ENCODE assay signal across 24 mouse cellular contexts in genomic region chr3:121625662-121626061, GRCm38 (mm10). TPM values are rescaled to one million over a fixed set of nuclear protein-coding genes. Genes with fewer than 3 reads are reported as not detected.
"Had no signal": no experiment of that assay in that cellular context is flagged by ENCODE, and none has a peak within 500 bp of the region (broad histone marks: within the 10 kb centered on the region; RNA-seq: fewer than 3 reads in every experiment).

No protein-coding gene starts in this region.

- H3K9me3 ChIP-seq: limb, embryonic 10.5 days; liver, embryonic 15.5 days; midbrain, embryonic 15.5 days; neural tube, embryonic 13.5 days had no signal

- H3K4me1 ChIP-seq: limb, embryonic 10.5 days; liver, embryonic 15.5 days; midbrain, embryonic 15.5 days; neural tube, embryonic 13.5 days had no signal

- H3K9ac ChIP-seq: liver, embryonic 15.5 days; midbrain, embryonic 15.5 days; neural tube, embryonic 13.5 days had no signal

- H3K4me3 ChIP-seq: layer of hippocampus, adult 2 months; left cerebral cortex, adult 2 months; limb, embryonic 10.5 days; liver, embryonic 15.5 days; megakaryocyte, embryonic 14.5 days; midbrain, embryonic 15.5 days; neural tube, embryonic 13.5 days had no signal

- H3K27me3 ChIP-seq: liver, embryonic 15.5 days; midbrain, embryonic 15.5 days; neural tube, embryonic 13.5 days had no signal

- DNase-seq: kidney, adult 11 months; kidney, adult 9 months; kidney, postnatal 4 days; right cerebral cortex, postnatal 14 days; thymus, adult 2 months; thymus, postnatal 25 days had no signal

- H3K4me2 ChIP-seq: liver, embryonic 11.5 days; liver, embryonic 15.5 days; midbrain, embryonic 11.5 days; midbrain, embryonic 15.5 days; neural tube, embryonic 13.5 days had no signal

- H3K36me3 ChIP-seq: limb, embryonic 10.5 days; liver, embryonic 15.5 days; midbrain, embryonic 15.5 days; neural tube, embryonic 13.5 days had no signal

- H3K27ac ChIP-seq: kidney, postnatal 0 days; layer of hippocampus, adult 2 months; left cerebral cortex, adult 2 months; limb, embryonic 10.5 days; liver, embryonic 15.5 days; macrophage; midbrain, embryonic 15.5 days; neural tube, embryonic 13.5 days had no signal

- ATAC-seq: hindbrain, embryonic 16.5 days; midbrain, embryonic 15.5 days had no signal

RNA-seq across cellular contexts. Expression of gene 4930432M17Rik, which starts 44.9 kb away (rescaled TPM):
- total RNA-seq: layer of hippocampus, adult 2 months; layer of hippocampus, postnatal 25 days; left cerebral cortex, adult 2 months; left cerebral cortex, postnatal 14 days had no signal
- polyA plus RNA-seq: hindbrain, embryonic 16.5 days; kidney, postnatal 0 days; limb, embryonic 10.5 days; limb, embryonic 14.5 days; liver, embryonic 11.5 days; liver, embryonic 15.5 days; macrophage; midbrain, embryonic 11.5 days; midbrain, embryonic 15.5 days; neural tube, embryonic 13.5 days; spleen, adult 2 months; testis, adult 2 months; thymus, adult 2 months; urinary bladder, adult 2 months had no signal
